Mouse (Mus musculus) embryo, embryonic 9.5 days (tissue): ENCODE measurements around the gene Srcap.
"Not testable (repeated sequence)": the region's sequence is repeated elsewhere in the genome, so short reads cannot be mapped to it uniquely, and the experiment has no call there.

Experiments used
- DNase-seq: peaks from one replicate; pipeline ENCODE4 v3.0.0-alpha.2; 2017; ENCODE audit errors: extremely low spot score

The Srcap gene

GRCm38 (mm10) chr7:127511808-127512230 lies at the start of gene Srcap:
Gene Srcap (plus strand): TSS chr7:127511983.
- peak; percentile 95 for DNase-seq

GRCm38 (mm10) chr7:127465191-127465590 lies 46.6 kb upstream of the Srcap start:
- no peak for DNase-seq

- not testable (repeated sequence) for DNase-seq
Observed at GRCm38 (mm10) chr7:127465670-127466069, 46.1 kb upstream of the Srcap start.

GRCm38 (mm10) chr7:127466606-127467005 lies 45.2 kb upstream of the Srcap start:
- DNase-seq: no peak

GRCm38 (mm10) chr7:127470011-127470715 lies 41.6 kb upstream of the Srcap start:
- DNase-seq: peak; percentile 58

- DNase-seq: peak; percentile 92
Observed at GRCm38 (mm10) chr7:127470743-127471645, 40.8 kb upstream of the Srcap start.

- DNase-seq: no peak
Observed at GRCm38 (mm10) chr7:127471646-127472010, 40.2 kb upstream of the Srcap start.

- DNase-seq: no peak
Observed at GRCm38 (mm10) chr7:127472060-127472459, 39.7 kb upstream of the Srcap start.

DNA sequence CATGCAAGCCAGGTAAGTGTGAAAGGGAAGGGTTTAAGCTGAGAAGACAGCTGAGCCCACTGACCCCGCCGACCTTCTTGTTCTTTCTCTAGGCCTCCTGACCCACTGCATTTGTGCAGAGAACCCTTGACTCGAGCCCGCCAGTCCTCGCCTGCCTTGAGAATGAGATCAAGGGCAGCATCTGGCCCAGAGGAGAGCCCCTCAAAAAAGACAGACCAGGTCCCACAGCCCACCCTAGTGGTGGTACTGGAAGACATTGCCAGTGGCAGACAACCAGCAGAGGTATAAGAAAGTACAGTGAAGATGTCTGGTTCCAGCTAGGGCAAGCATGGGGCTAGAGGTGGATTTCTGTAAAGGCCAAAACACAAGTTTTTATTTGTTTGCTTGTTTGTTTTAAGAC lies 38.1 kb upstream of the Srcap start:
- no peak for DNase-seq

GRCm38 (mm10) chr7:127474378-127475070 lies 37.3 kb upstream of the Srcap start:
- no peak for DNase-seq

DNA sequence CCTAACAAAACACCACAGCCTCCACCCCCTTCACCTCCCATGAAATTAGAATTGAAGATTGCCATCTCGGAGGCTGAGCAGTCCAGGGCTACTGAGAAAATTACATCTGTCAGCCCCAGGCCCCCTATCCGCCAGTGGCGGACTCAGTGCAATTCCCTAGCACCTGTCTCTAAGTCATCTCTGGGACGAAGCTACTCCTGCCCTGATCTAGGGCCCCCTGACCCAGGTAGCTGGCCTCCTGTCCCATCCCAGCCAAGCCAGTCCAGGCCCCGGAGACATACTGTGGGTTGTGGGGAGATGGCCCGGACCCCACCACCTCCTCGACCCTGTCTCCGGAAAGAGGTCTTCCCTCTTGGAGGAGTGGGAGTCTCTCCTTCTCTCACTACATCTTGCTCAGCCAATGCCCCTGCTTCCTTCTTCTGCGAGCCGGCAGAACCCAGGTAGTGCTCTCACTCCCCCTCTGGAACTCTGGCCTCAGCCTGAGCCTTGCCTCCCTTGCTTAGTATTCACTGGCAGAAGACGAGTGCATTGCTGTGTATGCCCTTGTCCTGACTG lies 36.5 kb upstream of the Srcap start:
- no peak for DNase-seq

GRCm38 (mm10) chr7:127476336-127476735 lies 35.4 kb upstream of the Srcap start:
- DNase-seq: no peak

- DNase-seq: no peak
Observed at GRCm38 (mm10) chr7:127476855-127477254, 34.9 kb upstream of the Srcap start.

- DNase-seq: peak; percentile 99
Observed at GRCm38 (mm10) chr7:127477687-127478634, 33.8 kb upstream of the Srcap start.

- peak; percentile 95 for DNase-seq
Observed at GRCm38 (mm10) chr7:127478635-127479317, 33.0 kb upstream of the Srcap start, which contains the start of gene Fbrs. Gene Fbrs (plus strand): TSS chr7:127479199.

- no peak for DNase-seq
Observed at GRCm38 (mm10) chr7:127479318-127480225, 32.2 kb upstream of the Srcap start.

DNA sequence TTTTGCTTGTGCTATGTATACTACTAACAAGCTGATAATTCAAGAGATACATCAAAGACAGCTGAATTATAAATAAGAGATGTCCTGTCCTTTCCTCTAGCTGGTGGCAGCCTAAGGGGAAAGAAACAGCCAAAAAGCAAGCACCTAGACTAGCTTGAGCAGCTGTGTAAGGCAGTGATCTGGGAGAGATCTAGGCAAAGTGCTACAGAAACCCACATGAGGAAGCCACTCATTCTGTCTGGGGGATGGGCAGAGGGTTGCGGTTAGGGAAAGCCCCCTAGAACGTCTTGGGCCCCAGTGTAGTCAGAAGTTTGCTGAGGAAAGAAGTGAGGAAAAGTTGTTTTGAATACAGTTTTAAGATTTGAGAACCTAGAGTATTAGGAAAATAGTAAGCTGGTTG lies 31.5 kb upstream of the Srcap start:
- no peak for DNase-seq

- no peak for DNase-seq
Observed at GRCm38 (mm10) chr7:127485416-127485815, 26.4 kb upstream of the Srcap start.

- DNase-seq: not testable (repeated sequence)
Observed at GRCm38 (mm10) chr7:127488364-127488763, 23.4 kb upstream of the Srcap start.
